Mouse (Mus musculus) sigmoid colon, adult 10 weeks (tissue): Measurements from ENCODE around the gene Mab21l3. TPM values are rescaled to one million over a fixed set of nuclear protein-coding genes. Genes with fewer than 3 reads are reported as not detected.

Source experiments
- polyA plus RNA-seq: library from polyadenylated mRNA; stranded (reverse); fragments of 350-450 nt; fragmentation: Illumina TruSeq; extraction: RNeasy Lipid Tissue Mini Kit (QIAGEN cat#74804); gene quantifications from one replicate; pipeline ENCODE4 v1.2.3, GENCODE M21; 2014; ENCODE audit warnings: low read depth, low replicate concordance

Mab21l3 gene
- polyA plus RNA-seq = not detected

DNA sequence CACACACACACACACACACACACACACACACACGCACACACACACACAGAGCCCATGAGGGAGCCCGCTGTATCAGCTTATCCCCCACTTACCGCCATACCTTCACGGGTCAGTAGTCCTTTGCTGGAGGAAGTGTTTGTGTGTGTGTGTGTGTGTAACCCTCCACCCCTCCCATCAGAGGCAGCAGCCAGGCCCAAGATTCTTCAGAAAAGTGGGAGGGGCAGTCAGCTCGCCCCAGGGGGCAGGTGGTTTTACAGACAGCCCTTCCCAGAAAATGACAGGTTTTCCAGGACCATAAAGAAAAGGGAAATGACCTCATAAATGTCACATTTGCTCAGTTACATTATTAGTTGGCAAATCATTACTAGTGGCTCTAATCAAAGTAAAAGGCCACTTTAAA lies at the start of gene Mab21l3:
Gene Mab21l3, minus strand, starts transcription at position 144 of the 400 bp plus-strand sequence.

Other genes starting within 250 kb of the Mab21l3 start
- gene Atp1a1, start 244.3 kb downstream of the Mab21l3 start, polyA plus RNA-seq = 310 TPM
- gene Slc22a15, start 75.5 kb upstream of the Mab21l3 start, polyA plus RNA-seq = 20.5 TPM
- gene Nhlh2, start 161.1 kb upstream of the Mab21l3 start, polyA plus RNA-seq = not detected
- 13.2 TPM for gene Casq2, start 237.5 kb upstream of the Mab21l3 start, polyA plus RNA-seq